Mouse (Mus musculus) embryonic facial prominence, embryonic 15.5 days (tissue): ENCODE results near the gene Cdk14. TPM values are rescaled to one million over a fixed set of nuclear protein-coding genes. Genes with fewer than 3 reads are reported as not detected.

Experiments
- ATAC-seq: fragments of 200-750 bp; cut with Nextera tagmentation; 2 replicates; pipeline ENCODE4 v1.8.0; 2017; ENCODE audit warnings: low read depth, moderate TSS enrichment; ENCODE audit not compliant: insufficient number of reproducible peaks, low FRiP score, low TSS enrichment
- H3K27ac ChIP-seq: fragments of 300-500 bp; sonication (generic); replicated peaks from 2 replicates; pipeline ENCODE4 v1.5.1; 2015; ENCODE audit warnings: mild to moderate bottlenecking, inconsistent platforms
- H3K27me3 ChIP-seq: fragments of 300-500 bp; sonication (generic); 2 replicates; pipeline ENCODE4 v1.6.1; 2015; ENCODE audit warnings: inconsistent platforms
- H3K36me3 ChIP-seq: fragments of 300-500 bp; sonication (generic); 2 replicates; pipeline ENCODE4 v1.6.1; 2015; ENCODE audit warnings: mild to moderate bottlenecking, inconsistent platforms
- H3K4me1 ChIP-seq: fragments of 300-500 bp; sonication (generic); 2 replicates; pipeline ENCODE4 v1.6.1; 2015; ENCODE audit warnings: inconsistent platforms
- H3K4me2 ChIP-seq: fragments of 300-500 bp; sonication (generic); replicated peaks from 2 replicates; pipeline ENCODE4 v1.6.1; 2015; ENCODE audit warnings: mild to moderate bottlenecking, inconsistent platforms
- H3K4me3 ChIP-seq: fragments of 300-500 bp; sonication (generic); replicated peaks from 2 replicates; pipeline ENCODE4 v1.5.1; 2015; ENCODE audit warnings: mild to moderate bottlenecking, inconsistent platforms
- H3K9ac ChIP-seq: fragments of 300-500 bp; sonication (generic); 2 replicates; pipeline ENCODE4 v1.6.1; 2015; ENCODE audit warnings: inconsistent platforms
- H3K9me3 ChIP-seq: fragments of 300-500 bp; sonication (generic); replicated peaks from 2 replicates; pipeline ENCODE4 v1.6.1; 2016; ENCODE audit warnings: inconsistent platforms
- WGBS: fragments of 180-500 bp; shearing (Covaris S2); methylation state at CpG from one replicate; pipeline ENCODE4 v1.1.7; 2015; 5-methylcytosine and 5-hydroxymethylcytosine counted together
- polyA plus RNA-seq: library from polyadenylated mRNA; unstranded; fragments of >200 nt; fragmentation: Nextera tagmentation; extraction: Ambion mirVana; gene quantifications from 2 replicates; pipeline ENCODE4 v1.2.1, GENCODE M21; 2015

Gene Cdk14
- polyA plus RNA-seq, 1 experiment from 2014 or later = 24.5 TPM

DNA sequence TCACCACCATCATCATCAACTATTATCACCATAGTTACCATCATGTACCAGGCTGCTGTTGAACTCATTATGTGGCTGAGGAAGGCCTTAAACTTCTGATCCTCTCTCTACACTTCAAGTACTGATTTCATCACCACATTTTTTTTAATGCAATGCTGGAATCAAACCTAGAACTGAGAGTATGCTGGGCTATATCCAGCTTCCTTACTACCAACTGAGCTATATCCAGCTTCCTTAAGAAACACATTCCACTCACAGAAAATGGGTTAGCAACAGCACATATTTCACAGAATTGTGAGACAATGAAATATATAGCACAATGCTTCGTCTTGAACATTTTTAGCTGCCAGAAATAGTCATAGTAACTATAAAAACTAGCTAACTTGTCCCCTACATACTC, 446.7 kb downstream of the Cdk14 start:
- 84% methylated on average over 1 of the region's 1 CpGs for WGBS
- Histone ChIP-seq H3K9ac (no peak overlapping the region), H3K4me1 (no peaks in the 10 kb centered on the region), H3K36me3 (no peaks in the 10 kb centered on the region), H3K4me2 (no peak overlapping the region), H3K27me3 (no peaks in the 10 kb centered on the region), H3K4me3 (no peak overlapping the region), H3K27ac (no peak overlapping the region), H3K9me3 (no peaks in the 10 kb centered on the region)
- ATAC-seq = no peak

- Histone ChIP-seq H3K4me3 (no peak overlapping the region), H3K36me3 (no peaks in the 10 kb centered on the region), H3K9me3 (no peaks in the 10 kb centered on the region), H3K9ac (no peak overlapping the region), H3K4me2 (no peak overlapping the region), H3K4me1 (peaks cover 4% of the 10 kb centered on the region), H3K27ac (peak overlapping the region; percentile 31; the same call in 1 of the 2 replicates), H3K27me3 (no peaks in the 10 kb centered on the region)
- WGBS = 45% methylated on average over 15 of the region's 15 CpGs
- peak; percentile 81 for ATAC-seq
These were observed 458.0 kb downstream of the Cdk14 start for GRCm38 (mm10) chr5:4962063-4962610.

DNA sequence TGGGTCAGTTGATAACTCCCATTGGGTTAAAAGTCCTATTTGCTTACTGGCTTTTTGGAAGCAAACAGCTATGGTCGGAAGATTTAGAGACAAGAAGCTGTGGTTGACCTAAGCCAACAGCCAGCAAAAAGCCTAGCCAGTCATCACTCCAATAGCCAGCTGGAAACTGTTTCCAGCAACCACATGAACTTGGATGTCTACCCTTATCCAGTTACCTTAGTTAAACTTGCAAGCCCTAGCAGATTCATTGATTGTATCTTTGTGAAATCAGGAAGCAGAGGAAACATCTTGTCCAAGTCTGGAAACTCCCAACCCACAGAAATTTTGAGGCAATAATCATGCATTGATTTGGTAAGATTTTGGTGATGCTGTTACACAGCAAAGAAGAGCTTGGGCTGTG, 458.5 kb downstream of the Cdk14 start:
- Histone ChIP-seq H3K4me2 (no peak overlapping the region), H3K36me3 (no peaks in the 10 kb centered on the region), H3K9ac (no peak overlapping the region), H3K27me3 (no peaks in the 10 kb centered on the region), H3K27ac (no peak overlapping the region), H3K9me3 (no peaks in the 10 kb centered on the region), H3K4me3 (no peak overlapping the region), H3K4me1 (peaks cover 4% of the 10 kb centered on the region)
- ATAC-seq = no peak
- WGBS = 79% methylated on average over 1 of the region's 1 CpGs

DNA sequence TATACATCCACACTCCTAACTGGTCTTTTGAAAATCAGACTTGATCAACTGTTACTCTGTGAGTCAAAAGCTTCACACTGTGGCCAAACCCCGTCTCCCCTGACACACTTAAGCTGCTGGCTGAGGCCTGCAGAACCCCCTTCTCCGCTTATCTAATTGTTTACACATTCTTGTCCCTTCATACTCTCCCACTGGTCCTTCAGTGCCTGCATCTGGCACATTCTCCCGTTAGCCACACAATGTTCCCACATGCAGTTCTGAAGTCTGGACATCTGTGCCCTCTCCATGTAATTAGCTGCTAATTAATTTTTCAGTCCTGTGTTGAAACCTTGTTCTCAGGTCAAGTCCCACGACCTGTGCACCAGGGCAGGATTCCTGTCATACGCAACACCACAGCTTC, 460.7 kb downstream of the Cdk14 start:
- no peak overlapping the region for H3K9ac ChIP-seq
- no peak overlapping the region for H3K4me2 ChIP-seq
- H3K36me3 ChIP-seq = no peaks in the 10 kb centered on the region
- WGBS = 36% methylated on average over 5 of the region's 5 CpGs
- no peak overlapping the region for H3K27ac ChIP-seq
- H3K4me3 ChIP-seq = no peak overlapping the region
- no peak for ATAC-seq
- peaks cover 4% of the 10 kb centered on the region for H3K4me1 ChIP-seq
- no peaks in the 10 kb centered on the region for H3K27me3 ChIP-seq
- H3K9me3 ChIP-seq = no peaks in the 10 kb centered on the region

- Histone ChIP-seq H3K27me3 (no peaks in the 10 kb centered on the region), H3K36me3 (no peaks in the 10 kb centered on the region), H3K4me1 (no peaks in the 10 kb centered on the region; the same call in 1 of the 2 replicates), H3K4me2 (no peak overlapping the region), H3K9me3 (no peaks in the 10 kb centered on the region), H3K27ac (no peak overlapping the region), H3K4me3 (no peak overlapping the region), H3K9ac (no peak overlapping the region)
- 71% methylated on average over 7 of the region's 7 CpGs for WGBS
- no peak for ATAC-seq
These were observed 464.1 kb downstream of the Cdk14 start for GRCm38 (mm10) chr5:4955993-4956392.

DNA sequence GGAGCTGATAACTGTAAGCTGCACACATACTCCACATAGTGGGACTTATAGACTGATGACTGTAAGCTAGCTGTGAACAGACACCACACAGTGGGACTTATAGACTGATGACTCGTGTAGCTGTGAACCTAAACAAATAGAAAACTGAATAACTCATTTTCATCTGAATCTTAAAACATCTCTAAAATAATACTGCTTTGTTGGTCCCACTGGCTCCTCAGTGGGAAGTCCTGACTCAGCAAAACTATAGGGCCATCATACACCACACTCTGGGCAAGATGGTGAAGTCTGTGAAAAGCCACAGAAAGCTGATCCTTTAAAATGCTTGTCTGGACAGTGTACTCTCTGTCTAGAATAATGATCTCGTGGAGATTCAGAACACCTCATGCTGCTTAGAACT, 464.7 kb downstream of the Cdk14 start:
- Histone ChIP-seq H3K4me3 (no peak overlapping the region), H3K36me3 (no peaks in the 10 kb centered on the region), H3K27me3 (no peaks in the 10 kb centered on the region), H3K9me3 (no peaks in the 10 kb centered on the region), H3K9ac (no peak overlapping the region), H3K4me1 (no peaks in the 10 kb centered on the region; the same call in 1 of the 2 replicates), H3K27ac (no peak overlapping the region), H3K4me2 (no peak overlapping the region)
- ATAC-seq = no peak
- 71% methylated on average over 2 of the region's 2 CpGs for WGBS

DNA sequence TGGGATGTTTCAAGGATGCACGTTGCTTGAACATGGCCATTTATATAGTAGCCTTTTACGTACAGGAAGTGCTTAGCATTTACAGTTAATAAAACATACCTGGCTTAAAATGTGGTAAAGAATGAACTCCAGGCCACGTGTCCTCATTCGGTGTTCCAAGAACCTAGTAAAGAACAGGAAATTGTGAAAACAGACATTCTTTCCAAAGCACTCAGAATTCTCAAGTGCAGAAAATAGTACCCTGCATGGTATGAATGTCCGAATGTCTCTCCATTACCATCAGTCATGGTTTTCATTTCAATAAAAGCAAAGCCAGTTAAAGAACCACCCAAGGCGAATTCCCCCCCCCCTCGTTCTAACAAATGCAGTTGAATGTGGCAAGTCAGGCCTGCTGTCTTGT, 470.7 kb downstream of the Cdk14 start:
- H3K27ac ChIP-seq = no peak overlapping the region
- no peaks in the 10 kb centered on the region for H3K36me3 ChIP-seq
- no peaks in the 10 kb centered on the region for H3K27me3 ChIP-seq
- ATAC-seq = no peak
- H3K4me3 ChIP-seq = no peak overlapping the region
- H3K4me1 ChIP-seq = no peaks in the 10 kb centered on the region
- WGBS = 68% methylated on average over 7 of the region's 7 CpGs
- no peak overlapping the region for H3K9ac ChIP-seq
- no peaks in the 10 kb centered on the region for H3K9me3 ChIP-seq
- no peak overlapping the region for H3K4me2 ChIP-seq

DNA sequence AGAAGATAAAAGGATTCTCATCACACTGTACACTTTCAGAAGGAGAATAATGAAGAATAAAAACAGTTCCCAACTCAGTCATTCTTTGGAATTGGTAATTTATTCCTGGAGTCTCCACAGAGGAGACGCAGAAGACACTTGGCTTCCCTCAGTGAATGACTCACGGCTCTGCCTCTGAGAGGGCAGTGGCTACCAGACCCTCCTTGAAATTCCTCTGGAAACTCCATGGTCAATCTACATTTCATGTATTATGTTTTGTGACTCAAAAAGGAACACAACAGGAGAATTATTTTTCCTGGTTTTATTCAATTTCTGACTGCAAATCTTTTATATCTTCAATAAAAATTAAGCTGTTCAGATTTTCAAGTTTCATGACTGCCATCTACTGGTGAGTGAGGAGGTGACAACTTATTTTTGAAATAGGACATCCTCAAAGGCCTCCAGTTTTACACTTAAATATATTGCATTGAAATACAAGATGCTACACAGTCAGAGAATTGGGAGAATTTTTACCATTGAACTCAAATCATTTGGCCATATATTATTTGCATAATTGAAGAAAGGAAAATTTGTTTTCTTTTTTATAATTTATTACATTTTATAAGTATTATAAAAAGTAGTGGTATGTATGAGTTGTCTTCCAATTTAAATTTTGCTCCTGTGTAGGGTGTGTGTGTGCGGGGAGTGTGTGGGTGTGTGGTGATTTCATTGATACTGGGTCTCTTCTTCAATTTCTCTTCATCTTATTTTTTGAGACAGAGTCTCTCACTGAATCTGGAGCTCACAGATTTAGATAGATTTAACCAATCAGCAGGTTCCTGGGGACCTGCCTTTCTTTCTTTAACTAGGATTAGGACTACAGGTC, 471.8 kb downstream of the Cdk14 start:
- WGBS = 64% methylated on average over 3 of the region's 3 CpGs
- ATAC-seq = no peak
- H3K9ac ChIP-seq = no peak overlapping the region
- H3K4me2 ChIP-seq = no peak overlapping the region
- H3K4me3 ChIP-seq = no peak overlapping the region
- H3K27ac ChIP-seq = no peak overlapping the region
- H3K36me3 ChIP-seq = no peaks in the 10 kb centered on the region
- H3K4me1 ChIP-seq = no peaks in the 10 kb centered on the region
- no peaks in the 10 kb centered on the region for H3K9me3 ChIP-seq
- H3K27me3 ChIP-seq = no peaks in the 10 kb centered on the region

DNA sequence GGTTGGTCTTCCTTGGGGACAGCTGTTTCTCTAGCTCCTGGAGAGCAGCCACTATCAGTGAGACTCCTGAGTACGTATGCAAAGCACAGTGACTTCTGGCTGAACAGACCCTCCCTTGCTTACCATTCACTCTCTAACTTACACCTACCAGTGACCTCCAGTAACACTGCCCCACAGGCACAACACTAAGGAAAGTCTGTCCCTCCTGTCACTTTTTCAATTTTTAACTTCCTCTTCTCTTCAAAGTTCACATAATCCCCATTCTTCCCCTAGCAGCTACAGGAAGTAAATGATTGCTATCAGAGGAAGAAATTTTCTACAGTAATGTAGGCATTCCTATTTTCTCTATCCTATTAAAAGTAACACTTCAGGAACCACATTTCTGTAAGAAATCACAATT, 485.0 kb downstream of the Cdk14 start:
- H3K9ac ChIP-seq = no peak overlapping the region
- H3K36me3 ChIP-seq = no peaks in the 10 kb centered on the region
- ATAC-seq = no peak
- H3K4me2 ChIP-seq = no peak overlapping the region
- H3K4me1 ChIP-seq = peaks cover 3% of the 10 kb centered on the region; the same call in 1 of the 2 replicates
- H3K27me3 ChIP-seq = no peaks in the 10 kb centered on the region
- WGBS = 68% methylated on average over 1 of the region's 1 CpGs
- no peak overlapping the region for H3K27ac ChIP-seq
- H3K9me3 ChIP-seq = no peaks in the 10 kb centered on the region
- H3K4me3 ChIP-seq = no peak overlapping the region

- Histone ChIP-seq H3K9me3 (no peaks in the 10 kb centered on the region), H3K4me2 (no peak overlapping the region), H3K4me3 (no peak overlapping the region), H3K9ac (no peak overlapping the region), H3K27ac (no peak overlapping the region), H3K27me3 (no peaks in the 10 kb centered on the region), H3K4me1 (peaks cover 3% of the 10 kb centered on the region; the same call in 1 of the 2 replicates), H3K36me3 (no peaks in the 10 kb centered on the region)
- WGBS = 81% methylated on average over 6 of the region's 6 CpGs
- ATAC-seq = no peak
These were observed 485.6 kb downstream of the Cdk14 start for GRCm38 (mm10) chr5:4934491-4934890.

- Histone ChIP-seq H3K27me3 (no peaks in the 10 kb centered on the region), H3K4me3 (no peak overlapping the region), H3K9me3 (no peaks in the 10 kb centered on the region), H3K36me3 (no peaks in the 10 kb centered on the region), H3K27ac (no peak overlapping the region), H3K4me2 (no peak overlapping the region), H3K4me1 (peaks cover 3% of the 10 kb centered on the region; the same call in 1 of the 2 replicates), H3K9ac (no peak overlapping the region)
- ATAC-seq = no peak
- 67% methylated on average over 8 of the region's 8 CpGs for WGBS
These were observed 488.5 kb downstream of the Cdk14 start for GRCm38 (mm10) chr5:4931539-4932143.
